Mouse (Mus musculus): ENCODE data around the gene E130311K13Rik.

Gene E130311K13Rik

GRCm38 (mm10) chr3:63893677-63894076, 35.6 kb downstream of the E130311K13Rik start:
- no peak for DNase-seq

GRCm38 (mm10) chr3:63892154-63892553, 37.1 kb downstream of the E130311K13Rik start:
- no peak for DNase-seq

- DNase-seq, result no peak
These were observed 48.2 kb downstream of the E130311K13Rik start for GRCm38 (mm10) chr3:63881065-63881464.

GRCm38 (mm10) chr3:63878995-63879666, 50.1 kb downstream of the E130311K13Rik start:
- DNase-seq, result no peak

GRCm38 (mm10) chr3:63872818-63873217, 56.5 kb downstream of the E130311K13Rik start:
- DNase-seq, result no peak

- DNase-seq, result no peak
These were observed 58.0 kb downstream of the E130311K13Rik start for GRCm38 (mm10) chr3:63871249-63871648.

- peak; percentile 3 to 31 for DNase-seq
These were observed 61.0 kb downstream of the E130311K13Rik start for GRCm38 (mm10) chr3:63868285-63868684.

- DNase-seq, result no peak
These were observed 64.2 kb downstream of the E130311K13Rik start for GRCm38 (mm10) chr3:63865069-63865468.
